Mouse (Mus musculus) hindbrain, embryonic 14.5 days (tissue): ENCODE results near the gene Cipc. TPM values are rescaled to one million over a fixed set of nuclear protein-coding genes. Genes with fewer than 3 reads are reported as not detected.

ENCODE experiments used
- ATAC-seq: fragments of 200-750 bp; cut with Nextera tagmentation; 2 replicates; pipeline ENCODE4 v1.8.0; 2017; ENCODE audit warnings: moderate number of reproducible peaks, mild to moderate bottlenecking, moderate TSS enrichment, moderate library complexity; ENCODE audit not compliant: low FRiP score
- DNase-seq: peaks from one replicate; pipeline ENCODE4 v3.0.0-alpha.2; 2015; ENCODE audit warnings: low spot score
- H3K27ac ChIP-seq: fragments of 300-500 bp; sonication (generic); 2 replicates; pipeline ENCODE4 v1.5.1; 2014; ENCODE audit warnings: mild to moderate bottlenecking, moderate library complexity
- H3K27me3 ChIP-seq: fragments of 300-500 bp; sonication (generic); 2 replicates; pipeline ENCODE4 v1.6.1; 2014; ENCODE audit warnings: mild to moderate bottlenecking, low read length, mixed read lengths; ENCODE audit not compliant: control insufficient read depth, insufficient read depth
- H3K36me3 ChIP-seq: fragments of 300-500 bp; sonication (generic); replicated peaks from 2 replicates; pipeline ENCODE4 v1.6.1; 2014; ENCODE audit not compliant: control insufficient read depth, insufficient read depth
- H3K4me1 ChIP-seq: fragments of 300-500 bp; sonication (generic); replicated peaks from 2 replicates; pipeline ENCODE4 v1.6.1; 2014; ENCODE audit warnings: antibody characterized with exemption, low read length, mixed read lengths; ENCODE audit not compliant: control insufficient read depth, insufficient read depth
- H3K4me2 ChIP-seq: fragments of 300-500 bp; sonication (generic); replicated peaks from 2 replicates; pipeline ENCODE4 v1.6.1; 2014; ENCODE audit warnings: mild to moderate bottlenecking, moderate library complexity
- H3K4me3 ChIP-seq: fragments of 300-500 bp; sonication (generic); replicated peaks from 2 replicates; pipeline ENCODE4 v1.5.1; 2014; ENCODE audit warnings: mild to moderate bottlenecking, low read length
- H3K9ac ChIP-seq: fragments of 300-500 bp; sonication (generic); 2 replicates; pipeline ENCODE4 v1.6.1; 2014
- H3K9me3 ChIP-seq: fragments of 300-500 bp; sonication (generic); 2 replicates; pipeline ENCODE4 v1.6.1; 2016; ENCODE audit warnings: low read length; ENCODE audit not compliant: control insufficient read depth
- WGBS: fragments of 180-500 bp; shearing (Covaris S2); extraction: QIAGEN DNeasy Blood & Tissue Kit; methylation state at CpG from one replicate; pipeline ENCODE4 v1.1.7; 2014; 5-methylcytosine and 5-hydroxymethylcytosine counted together
- polyA plus RNA-seq: library from polyadenylated mRNA; unstranded; fragments of >200 nt; fragmentation: Nextera tagmentation; extraction: Ambion mirVana; gene quantifications from 2 replicates; pipeline ENCODE4 v1.2.1, GENCODE M21; 2014

The Cipc gene
- polyA plus RNA-seq, 1 experiment from 2014 or later, result 46.8 TPM

DNA sequence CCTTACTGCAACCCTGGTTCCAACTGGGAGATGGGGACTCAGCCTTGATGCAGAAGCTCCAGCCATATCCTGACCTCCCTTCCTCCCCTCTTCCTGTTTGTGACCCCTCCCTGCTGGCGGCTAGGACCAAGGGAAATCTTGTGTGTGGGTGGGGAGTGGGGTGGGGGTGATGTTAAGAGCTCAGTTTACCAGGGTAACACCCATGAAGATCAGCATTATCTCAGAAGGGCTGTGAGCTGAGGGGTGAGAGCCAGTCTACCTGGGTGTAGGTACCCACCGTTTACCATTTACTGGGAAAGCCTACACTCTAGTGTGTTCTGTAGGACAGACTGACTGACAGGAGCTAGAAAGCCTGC lies 43.9 kb downstream of the Cipc start:
- Histone ChIP-seq H3K27ac (peak overlapping the region; percentile 80; the same call in 1 of the 2 replicates), H3K4me1 (peaks cover 29% of the 10 kb centered on the region)
- no peak for ATAC-seq

DNA sequence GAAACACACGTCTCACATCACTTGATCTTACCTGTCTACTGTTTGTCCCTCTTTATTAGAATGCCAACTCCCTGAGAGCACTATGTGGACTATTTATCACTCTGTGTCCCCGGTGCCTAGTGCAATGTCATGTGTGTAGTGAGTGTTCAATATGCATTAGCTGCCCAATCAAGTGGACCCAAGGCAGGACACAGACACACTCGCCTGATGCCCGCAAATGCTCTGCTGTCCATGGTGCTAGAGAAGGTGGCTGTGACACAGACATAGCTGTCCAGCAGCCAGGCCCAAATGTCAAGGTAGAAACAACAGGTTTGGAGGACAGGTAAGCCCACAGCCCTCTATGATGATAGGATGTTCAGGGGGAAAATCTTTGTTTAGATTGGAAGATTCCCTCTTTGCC lies 47.3 kb downstream of the Cipc start:
- Histone ChIP-seq H3K9me3 (no peaks in the 10 kb centered on the region), H3K27me3 (peaks cover 12% of the 10 kb centered on the region), H3K4me1 (peaks cover 29% of the 10 kb centered on the region), H3K4me2 (no peak overlapping the region), H3K9ac (no peak overlapping the region), H3K4me3 (no peak overlapping the region), H3K36me3 (no peaks in the 10 kb centered on the region), H3K27ac (no peak overlapping the region)
- ATAC-seq (no peak), DNase-seq (no peak)
- WGBS, result 40% methylated on average over 4 of the region's 4 CpGs

More for the DNA sequence above, 43.9 kb downstream of the Cipc start:
- Histone ChIP-seq H3K4me2 (peak overlapping the region; percentile 86), H3K27me3 (peaks cover 35% of the 10 kb centered on the region), H3K36me3 (no peaks in the 10 kb centered on the region), H3K9ac (peak overlapping the region; percentile 81), H3K9me3 (no peaks in the 10 kb centered on the region), H3K4me3 (peak overlapping the region; percentile 63)
- 57% methylated on average over 2 of the region's 2 CpGs for WGBS
- no peak for DNase-seq

GRCm38 (mm10) chr12:86994776-86995175 lies 47.9 kb downstream of the Cipc start:
- Histone ChIP-seq H3K9ac (no peak overlapping the region), H3K27me3 (peaks cover 6% of the 10 kb centered on the region), H3K36me3 (no peaks in the 10 kb centered on the region), H3K4me1 (peaks cover 23% of the 10 kb centered on the region), H3K9me3 (no peaks in the 10 kb centered on the region), H3K4me3 (no peak overlapping the region), H3K27ac (no peak overlapping the region), H3K4me2 (no peak overlapping the region)
- DNase-seq (no peak), ATAC-seq (no peak)
- 36% methylated on average over 3 of the region's 3 CpGs for WGBS

- no peak for ATAC-seq
- DNase-seq, result no peak
- Histone ChIP-seq H3K4me2 (no peak overlapping the region), H3K36me3 (no peaks in the 10 kb centered on the region), H3K9ac (no peak overlapping the region), H3K27ac (no peak overlapping the region), H3K9me3 (no peaks in the 10 kb centered on the region), H3K27me3 (peaks cover 5% of the 10 kb centered on the region), H3K4me3 (no peak overlapping the region), H3K4me1 (peaks cover 18% of the 10 kb centered on the region; the same call in 1 of the 2 replicates)
- WGBS, result 87% methylated on average over 6 of the region's 6 CpGs
Observed at GRCm38 (mm10) chr12:86995931-86996330, 49.1 kb downstream of the Cipc start.

GRCm38 (mm10) chr12:86998699-86999098 lies 51.9 kb downstream of the Cipc start:
- H3K4me1 ChIP-seq, result peaks cover 11% of the 10 kb centered on the region; the same call in 1 of the 2 replicates
- DNase-seq, result no peak
- H3K4me2 ChIP-seq, result no peak overlapping the region
- ATAC-seq, result no peak
- H3K9me3 ChIP-seq, result no peaks in the 10 kb centered on the region
- WGBS, result 90% methylated on average over 4 of the region's 4 CpGs
- no peak overlapping the region for H3K27ac ChIP-seq
- no peaks in the 10 kb centered on the region for H3K27me3 ChIP-seq
- H3K9ac ChIP-seq, result no peak overlapping the region
- no peak overlapping the region for H3K4me3 ChIP-seq
- H3K36me3 ChIP-seq, result no peaks in the 10 kb centered on the region

DNA sequence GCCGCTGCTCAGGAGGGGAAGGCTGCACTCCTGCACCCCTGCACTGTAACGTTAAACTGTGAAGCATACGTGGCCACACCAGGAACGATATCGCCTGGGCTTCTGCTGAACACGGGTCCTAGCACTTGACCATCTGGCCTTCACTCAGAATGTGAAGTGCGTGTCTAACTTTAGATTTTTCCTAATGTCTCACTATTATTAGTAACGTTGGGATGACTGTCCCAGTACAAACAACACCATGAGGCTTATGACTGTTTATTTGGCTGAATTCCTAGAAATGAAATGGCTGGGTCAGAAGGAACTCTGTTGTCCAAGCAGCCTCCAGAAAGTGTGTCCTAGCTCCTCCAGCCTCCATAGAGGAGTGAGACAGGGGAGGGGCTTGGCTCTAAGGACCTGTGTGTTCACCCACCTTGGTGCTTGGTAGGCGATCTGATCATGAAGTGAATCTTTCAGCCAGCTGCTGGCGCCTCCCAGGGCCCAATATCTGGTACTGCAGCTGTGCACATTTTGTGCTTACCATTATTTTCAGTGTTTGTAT lies 52.5 kb downstream of the Cipc start:
- Histone ChIP-seq H3K27me3 (no peaks in the 10 kb centered on the region), H3K36me3 (no peaks in the 10 kb centered on the region), H3K4me2 (no peak overlapping the region), H3K9ac (no peak overlapping the region), H3K9me3 (no peaks in the 10 kb centered on the region), H3K4me3 (no peak overlapping the region), H3K4me1 (peaks cover 7% of the 10 kb centered on the region; the same call in 1 of the 2 replicates), H3K27ac (no peak overlapping the region)
- no peak for DNase-seq
- ATAC-seq, result no peak
- 81% methylated on average over 10 of the region's 10 CpGs for whole genome bisulfite sequencing

DNA sequence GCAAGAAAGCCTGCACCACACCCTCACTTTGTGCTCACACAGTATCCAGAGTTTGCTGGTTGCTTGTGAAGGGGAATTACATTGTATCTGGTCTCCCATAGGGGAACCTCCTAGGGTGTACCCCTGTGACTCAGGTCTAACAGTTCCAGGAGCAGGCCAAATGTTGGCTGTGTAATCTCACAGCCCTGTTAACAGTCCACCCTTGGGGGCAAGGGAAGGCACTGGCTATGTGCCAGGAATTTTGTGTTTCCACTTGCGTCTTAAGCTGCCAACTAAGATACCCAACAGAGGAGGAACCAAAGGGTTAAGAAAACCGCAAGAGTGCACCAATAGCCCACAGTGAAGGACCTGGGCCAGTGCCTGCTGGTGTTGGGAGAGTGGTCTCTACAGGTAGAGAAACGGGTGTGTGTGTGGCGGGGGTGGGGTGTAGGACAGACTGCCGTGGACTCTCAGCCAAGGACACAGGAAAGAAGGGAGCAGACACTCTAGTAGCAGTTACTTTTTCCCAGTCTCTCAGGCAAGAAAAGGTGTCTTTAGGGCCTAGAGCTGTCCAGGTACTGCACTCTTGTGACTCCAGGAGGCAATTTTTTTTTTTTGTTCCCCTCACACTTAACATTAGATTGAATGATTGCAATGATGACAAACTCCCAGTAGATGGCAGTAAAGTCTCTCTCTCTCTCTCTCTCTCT lies 53.5 kb downstream of the Cipc start:
- no peak overlapping the region for H3K27ac ChIP-seq
- 54% methylated on average over 5 of the region's 5 CpGs for WGBS
- DNase-seq, result peak; percentile 78
- H3K9me3 ChIP-seq, result no peaks in the 10 kb centered on the region
- no peak overlapping the region for H3K4me3 ChIP-seq
- H3K4me1 ChIP-seq, result 0 out of 2 replicates have a peak, but pooled peaks cover 5% of the 10 kb centered on the region
- ATAC-seq, result peak; percentile 26; the same call in 1 of the 2 replicates
- no peaks in the 10 kb centered on the region for H3K27me3 ChIP-seq
- H3K36me3 ChIP-seq, result no peaks in the 10 kb centered on the region
- no peak overlapping the region for H3K4me2 ChIP-seq
- no peak overlapping the region for H3K9ac ChIP-seq

DNA sequence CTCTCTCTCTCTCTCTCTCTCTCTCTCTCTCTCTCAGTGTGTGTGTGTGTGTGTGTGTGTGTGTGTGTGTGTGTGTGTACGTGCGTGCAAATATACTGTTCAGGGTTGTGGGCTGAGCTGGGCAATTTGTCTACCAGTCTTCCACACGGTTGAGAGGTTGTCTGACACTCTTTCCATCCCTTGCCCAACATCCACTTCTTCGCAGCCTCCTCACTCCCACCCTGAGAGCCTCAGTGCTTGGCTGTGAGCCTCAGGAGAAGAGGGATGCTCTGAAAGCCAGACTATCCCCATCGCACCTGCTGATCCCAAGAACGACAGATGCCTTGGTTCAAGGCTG lies 54.0 kb downstream of the Cipc start:
- Histone ChIP-seq H3K4me1 (0 out of 2 replicates have a peak, but pooled peaks cover 5% of the 10 kb centered on the region), H3K4me3 (no peak overlapping the region), H3K36me3 (no peaks in the 10 kb centered on the region), H3K9me3 (no peaks in the 10 kb centered on the region), H3K4me2 (no peak overlapping the region), H3K27ac (no peak overlapping the region), H3K9ac (no peak overlapping the region), H3K27me3 (no peaks in the 10 kb centered on the region)
- ATAC-seq (peak; percentile 48; the same call in 1 of the 2 replicates), DNase-seq (no peak)
- WGBS, result 33% methylated on average over 6 of the region's 6 CpGs

DNA sequence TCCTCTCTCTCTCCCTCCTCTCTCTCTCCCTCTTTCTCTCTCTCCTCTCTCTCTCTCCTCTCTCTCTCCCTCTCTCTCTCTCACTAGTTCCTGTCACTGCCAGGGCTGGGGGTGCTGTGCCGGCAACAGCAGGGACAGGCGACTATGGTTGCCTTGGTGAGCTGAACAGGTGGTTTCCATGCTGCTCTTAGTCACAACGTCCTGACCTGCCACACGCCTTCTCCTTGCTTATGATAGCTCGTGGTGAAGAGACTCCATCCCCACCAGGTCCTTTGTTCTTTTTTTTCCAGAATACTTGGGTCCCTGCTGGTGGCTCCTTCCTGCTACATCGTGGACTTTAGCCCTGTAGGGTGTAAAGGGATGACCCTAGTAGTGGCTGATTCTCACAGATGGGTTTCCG lies 55.4 kb downstream of the Cipc start:
- Histone ChIP-seq H3K36me3 (no peaks in the 10 kb centered on the region), H3K9ac (no peak overlapping the region), H3K4me1 (0 out of 2 replicates have a peak, but pooled peaks cover 5% of the 10 kb centered on the region), H3K4me3 (no peak overlapping the region), H3K27me3 (no peaks in the 10 kb centered on the region), H3K4me2 (no peak overlapping the region), H3K27ac (no peak overlapping the region), H3K9me3 (no peaks in the 10 kb centered on the region)
- ATAC-seq, result no peak
- WGBS, result 57% methylated on average over 7 of the region's 7 CpGs
- no peak for DNase-seq
